Mouse (Mus musculus): ENCODE measurements around the gene Orai1. TPM values are rescaled to one million over a fixed set of nuclear protein-coding genes. Genes with fewer than 3 reads are reported as not detected.
A peak's percentile ranks its signal among the peaks of the same experiment; 100 is the strongest.
"Not testable (repeated sequence)": the region's sequence is repeated elsewhere in the genome, so short reads cannot be mapped to it uniquely, and the experiment has no call there.

Gene Orai1
- total RNA-seq, 2 experiments from 2014 or later: 31.9 to 33.4 TPM

- no peak for DNase-seq (ENCODE audit: low spot score)
These were observed 14.9 kb downstream of the Orai1 start for GRCm38 (mm10) chr5:123029729-123030128.

DNA sequence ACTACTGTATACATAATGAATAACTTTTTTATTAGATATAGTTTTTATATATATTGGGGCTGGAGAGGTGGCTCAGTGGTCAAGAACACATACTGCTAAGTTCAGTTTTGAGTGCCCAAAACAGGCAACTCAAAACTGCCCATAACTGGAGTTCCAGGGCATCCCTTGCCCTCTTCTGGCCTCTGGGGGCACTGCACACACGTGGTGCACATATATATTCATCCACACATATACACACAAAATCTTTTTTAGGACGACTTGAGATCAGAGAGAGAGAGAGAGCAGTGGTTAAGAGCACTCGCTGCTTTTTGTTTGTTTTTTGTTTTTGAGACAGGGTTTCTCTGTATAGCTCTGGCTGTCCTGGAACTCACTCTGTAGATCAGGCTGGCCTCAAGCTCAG lies 16.4 kb downstream of the Orai1 start:
- no peak for DNase-seq (ENCODE audit: low spot score)

GRCm38 (mm10) chr5:123033646-123034160 lies 18.8 kb downstream of the Orai1 start:
- no peak for DNase-seq (ENCODE audit: low spot score)

DNA sequence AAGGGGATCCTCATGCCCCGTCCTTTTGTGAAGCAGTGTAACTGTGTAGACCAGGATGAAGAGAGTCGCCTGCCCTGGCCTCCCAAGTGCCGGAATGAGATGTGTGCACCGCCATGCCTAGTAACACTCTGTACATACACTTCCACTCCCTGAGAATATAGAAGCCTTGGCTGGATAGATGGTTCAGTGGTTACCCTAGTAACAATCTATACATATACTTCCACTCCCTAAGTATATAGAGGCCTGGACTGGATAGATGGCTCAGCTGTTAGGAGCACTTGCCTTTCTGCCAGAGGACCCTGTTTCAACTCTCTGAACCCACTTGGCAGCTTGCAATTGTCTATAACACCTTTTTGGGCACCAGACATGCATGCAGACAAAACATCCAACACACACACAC lies 20.2 kb downstream of the Orai1 start:
- DNase-seq (ENCODE audit: low spot score): no peak

DNA sequence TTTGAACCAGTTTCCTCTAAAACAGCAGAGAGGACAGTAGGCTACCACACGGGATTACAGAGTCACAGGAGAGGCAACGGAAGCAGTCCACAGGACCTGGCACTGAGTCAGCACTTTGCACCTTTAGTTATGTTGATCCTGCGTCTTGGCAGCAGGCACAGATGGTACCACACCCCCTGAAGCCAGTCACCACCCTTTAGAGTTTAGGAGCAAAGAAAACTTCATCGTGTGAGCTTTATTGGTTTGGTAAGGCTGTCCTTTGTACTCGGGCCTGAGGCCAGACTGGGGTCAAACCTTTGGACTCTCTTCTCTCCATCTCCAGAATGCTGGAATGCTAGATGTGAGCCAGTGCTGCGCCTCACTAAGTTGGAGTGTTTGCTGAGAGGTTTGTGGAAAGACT lies 20.7 kb downstream of the Orai1 start:
- DNase-seq (ENCODE audit: low spot score): no peak

GRCm38 (mm10) chr5:123038115-123038514 lies 23.2 kb downstream of the Orai1 start:
- no peak for DNase-seq (ENCODE audit: low spot score)

DNA sequence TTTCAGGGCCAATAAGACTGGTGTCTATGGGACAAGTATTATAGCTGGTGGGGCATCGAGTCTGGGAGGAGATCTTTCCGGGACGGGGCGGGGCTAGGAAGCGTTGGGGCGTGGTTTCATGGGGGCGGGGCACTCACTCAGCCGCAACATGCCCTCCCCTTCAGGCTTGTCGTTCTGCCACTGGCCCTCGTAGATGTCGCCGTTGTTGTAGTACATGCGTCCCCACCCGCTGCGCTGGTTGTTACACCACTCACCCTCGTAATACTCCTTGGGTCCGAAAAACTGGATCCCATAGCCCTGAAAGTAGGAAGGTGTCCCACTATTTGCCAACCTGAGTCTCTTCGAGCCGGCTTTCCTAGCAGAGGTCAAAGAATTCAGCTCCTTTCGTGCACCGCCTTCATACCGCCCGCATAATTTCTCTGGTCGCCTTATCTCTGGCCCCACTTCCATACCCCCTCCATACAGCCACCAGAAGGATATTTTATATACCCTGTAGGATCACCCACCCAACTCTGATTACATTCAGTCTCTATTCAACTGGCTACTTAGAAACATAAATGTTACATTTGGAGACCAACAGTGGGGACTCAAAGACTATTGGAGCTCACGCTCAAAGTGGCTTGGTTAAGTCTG lies 24.4 kb downstream of the Orai1 start:
- peak; percentile 87 for DNase-seq (ENCODE audit: low spot score)

GRCm38 (mm10) chr5:123040796-123041195 lies 25.9 kb downstream of the Orai1 start:
- no peak for DNase-seq (ENCODE audit: low spot score)

- DNase-seq (ENCODE audit: low spot score): no peak
These were observed 29.0 kb downstream of the Orai1 start for GRCm38 (mm10) chr5:123043856-123044255.

GRCm38 (mm10) chr5:123045561-123046295 lies 30.9 kb downstream of the Orai1 start:
- DNase-seq (ENCODE audit: low spot score): peak; percentile 83

- no peak for DNase-seq (ENCODE audit: low spot score)
These were observed 32.0 kb downstream of the Orai1 start, which contains the start of gene Morn3 for GRCm38 (mm10) chr5:123046916-123047315. Gene Morn3 (minus strand): TSS chr5:123047016.

DNA sequence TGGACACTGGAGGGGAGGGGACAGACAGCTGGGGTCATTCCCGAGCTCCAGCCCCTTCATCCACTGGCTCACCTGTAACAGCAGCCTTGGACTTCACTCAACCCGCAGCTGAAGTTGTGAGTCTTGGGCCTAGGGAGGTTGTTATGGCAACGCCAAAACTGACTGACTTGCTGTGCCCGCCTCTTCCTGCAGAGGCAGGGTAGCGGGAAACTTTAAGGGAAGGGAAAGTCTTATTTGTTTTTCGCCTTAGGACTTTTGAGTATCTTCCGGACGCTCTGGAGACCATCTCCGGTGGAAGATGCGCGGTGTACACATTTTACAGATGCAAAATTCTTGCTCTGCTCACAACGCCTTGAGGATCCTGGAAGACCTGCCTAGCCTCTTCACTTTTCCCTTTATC lies 34.4 kb downstream of the Orai1 start:
- no peak for DNase-seq (ENCODE audit: low spot score)

DNA sequence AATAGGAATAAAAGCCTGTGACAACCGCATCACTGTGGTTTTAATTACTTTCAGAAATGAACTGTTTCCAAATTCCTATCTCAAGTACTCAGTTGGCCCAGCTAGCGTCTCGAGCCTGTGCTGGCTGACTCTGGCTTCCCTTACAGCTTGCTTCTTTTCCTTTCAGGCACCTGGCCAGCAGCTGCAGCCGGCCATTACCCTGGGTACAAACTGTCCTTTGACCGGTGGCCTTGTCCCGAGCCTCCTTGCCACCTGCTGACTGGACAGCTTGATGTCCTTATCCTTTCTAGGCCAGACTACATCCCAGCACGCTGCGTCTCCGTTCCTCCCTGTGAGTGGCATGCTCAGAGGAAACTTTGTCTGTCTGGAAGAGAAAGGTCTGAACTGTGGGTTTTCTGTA lies 36.0 kb downstream of the Orai1 start:
- peak; percentile 86 for DNase-seq (ENCODE audit: low spot score)

- no peak for DNase-seq (ENCODE audit: low spot score)
These were observed 36.9 kb downstream of the Orai1 start for GRCm38 (mm10) chr5:123051736-123052135.

DNA sequence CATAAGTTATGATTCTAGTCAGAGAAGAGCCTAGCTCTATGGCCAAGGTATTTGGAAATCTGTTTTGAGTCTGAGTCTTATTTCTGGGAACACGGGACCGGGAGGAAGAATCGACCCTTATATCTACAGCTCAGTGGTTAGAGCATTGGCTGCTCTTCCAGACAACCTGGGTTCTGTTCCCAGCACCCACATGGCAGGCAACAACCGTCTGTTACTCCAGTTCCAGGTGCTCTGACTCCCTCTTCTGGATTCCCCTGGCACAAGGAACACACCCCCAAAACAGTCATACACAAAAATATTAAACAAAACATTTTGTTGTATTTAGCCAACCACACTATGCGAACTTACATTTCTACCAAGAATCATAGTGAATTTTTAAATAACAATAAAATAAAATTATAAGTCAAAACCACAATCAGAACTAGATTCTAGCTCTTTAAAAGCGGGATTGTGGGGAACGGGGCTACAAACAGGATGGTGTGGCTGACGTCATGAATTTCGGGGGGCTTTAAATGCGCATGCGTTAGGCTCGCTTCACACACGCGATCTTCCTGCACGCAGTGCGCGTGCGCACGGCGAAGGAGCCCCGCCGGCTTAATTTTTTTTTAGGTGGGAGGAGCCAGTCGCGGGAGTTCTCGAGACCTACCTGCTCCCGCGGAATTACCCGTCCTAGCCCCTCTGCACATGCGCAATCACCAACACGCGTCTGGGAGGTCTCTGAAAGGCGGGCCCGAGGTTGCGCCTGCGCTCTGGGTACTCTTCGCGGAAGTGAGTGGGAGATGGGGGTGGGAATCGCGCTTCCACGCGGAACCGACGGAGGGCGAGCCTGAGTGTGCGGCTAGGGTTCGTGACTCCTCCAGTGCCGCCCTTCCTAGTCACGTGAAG lies 42.7 kb downstream of the Orai1 start:
- peak; percentile 99 for DNase-seq (ENCODE audit: low spot score)

DNA sequence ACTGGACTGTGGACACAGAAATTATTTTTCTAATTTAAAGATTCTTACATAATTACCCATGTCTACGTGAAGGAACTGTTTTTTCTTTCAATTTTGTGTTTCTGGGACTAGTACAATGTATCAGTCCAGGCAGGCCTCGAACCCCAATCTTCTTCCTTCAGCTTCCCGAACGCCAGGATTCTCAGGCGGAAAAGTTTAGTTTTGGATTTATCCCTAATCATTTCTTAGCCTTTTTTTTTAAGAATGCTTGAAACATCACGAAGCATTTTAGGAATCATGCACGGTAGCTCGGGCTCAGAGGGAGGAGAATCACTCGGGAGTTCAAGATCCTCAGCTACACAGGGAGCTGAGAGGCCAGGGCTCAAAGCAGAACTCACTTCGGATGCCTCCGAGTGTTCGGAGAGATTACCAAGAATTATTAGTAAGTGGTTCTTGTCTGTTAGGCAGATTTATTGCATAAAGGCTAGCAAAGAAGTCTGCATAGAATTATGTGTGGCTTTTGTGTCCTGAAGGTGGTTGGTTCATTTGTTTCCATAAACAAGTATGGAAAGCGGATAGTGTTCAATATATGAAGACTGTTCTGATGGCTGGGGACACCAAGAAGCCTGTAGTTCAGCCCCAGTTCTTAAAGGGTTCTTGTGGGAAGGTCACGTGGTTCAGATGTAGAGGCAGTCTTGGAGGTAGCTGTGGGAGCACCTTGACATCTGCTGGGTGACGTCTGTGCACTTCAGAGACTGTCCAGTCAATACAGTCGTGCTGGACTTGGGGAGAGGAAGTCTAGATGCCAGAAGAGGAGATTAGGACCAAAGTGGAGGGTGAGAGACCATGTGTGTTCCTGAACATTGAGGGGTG lies 43.6 kb downstream of the Orai1 start:
- no peak for DNase-seq (ENCODE audit: low spot score)

DNA sequence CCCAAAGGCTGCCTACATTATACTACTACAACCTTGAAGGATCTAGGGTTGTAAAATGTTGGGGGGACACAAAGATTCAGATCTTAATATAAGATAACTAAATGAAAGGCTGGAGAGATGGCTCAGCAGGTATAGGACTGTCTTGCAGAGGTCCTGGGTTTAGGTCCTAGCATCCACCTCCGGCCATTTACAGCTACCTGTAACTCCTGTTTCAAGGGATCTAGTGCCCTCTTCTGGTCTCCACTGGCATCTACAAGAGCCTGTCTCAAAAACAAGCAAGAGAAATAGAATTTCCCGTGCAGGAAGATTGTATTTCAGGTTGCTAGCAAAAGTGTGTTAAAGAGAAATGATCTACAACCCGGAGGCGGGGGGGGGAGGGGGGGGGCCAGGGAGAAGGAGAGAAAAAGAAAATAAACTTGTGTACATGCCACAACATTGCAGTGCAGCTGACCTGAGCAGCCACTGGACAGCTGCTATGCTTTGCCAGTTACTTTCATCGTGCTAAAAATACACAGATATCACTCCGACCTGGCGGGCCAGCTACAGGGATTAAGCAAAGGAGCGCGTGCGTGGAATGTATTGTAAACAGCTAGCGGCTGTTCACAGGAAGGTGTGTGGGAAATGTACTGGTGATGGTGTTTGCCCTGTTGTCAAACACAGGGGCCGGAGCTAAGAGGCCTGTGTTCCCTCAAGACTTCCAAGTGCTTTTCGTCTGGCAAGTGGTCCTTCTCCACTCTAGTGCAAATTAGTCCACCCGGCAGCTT lies 45.1 kb downstream of the Orai1 start:
- DNase-seq (ENCODE audit: low spot score): peak; percentile 69

DNA sequence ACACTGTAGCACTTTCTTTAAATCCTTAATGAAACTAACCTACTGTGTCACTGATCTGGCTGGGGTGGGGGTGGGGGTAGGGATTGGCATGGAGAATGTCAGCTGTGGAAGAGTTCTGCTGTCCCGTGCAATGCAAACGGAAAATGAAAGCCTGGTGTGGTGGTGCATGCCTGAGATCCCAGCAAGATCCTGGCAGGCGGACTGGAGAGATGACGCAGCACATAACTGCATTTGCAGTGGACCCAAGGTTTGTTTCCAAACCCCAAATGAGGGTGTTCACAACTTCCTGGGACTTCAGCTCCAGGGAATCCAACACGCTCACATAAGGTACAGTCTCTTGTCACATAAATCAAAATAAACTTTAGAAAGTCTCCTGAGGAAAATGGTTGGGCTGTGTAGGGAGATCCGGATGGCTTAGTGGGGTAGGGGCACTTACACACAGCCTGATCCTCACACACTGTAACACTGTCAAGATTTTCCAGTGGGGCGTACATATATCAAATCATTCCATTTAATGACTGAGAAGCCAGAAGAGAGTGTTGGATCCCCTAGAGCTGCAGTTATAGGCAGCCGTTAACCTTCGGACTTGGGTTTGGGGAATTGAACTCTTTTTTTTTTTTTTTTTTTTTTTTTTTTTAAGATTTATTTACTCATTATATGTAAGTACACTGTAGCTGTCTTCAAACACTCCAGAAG lies 46.0 kb downstream of the Orai1 start:
- DNase-seq (ENCODE audit: low spot score): peak; percentile 66

GRCm38 (mm10) chr5:123061402-123061749 lies 46.5 kb downstream of the Orai1 start:
- DNase-seq (ENCODE audit: low spot score): not testable (repeated sequence)

DNA sequence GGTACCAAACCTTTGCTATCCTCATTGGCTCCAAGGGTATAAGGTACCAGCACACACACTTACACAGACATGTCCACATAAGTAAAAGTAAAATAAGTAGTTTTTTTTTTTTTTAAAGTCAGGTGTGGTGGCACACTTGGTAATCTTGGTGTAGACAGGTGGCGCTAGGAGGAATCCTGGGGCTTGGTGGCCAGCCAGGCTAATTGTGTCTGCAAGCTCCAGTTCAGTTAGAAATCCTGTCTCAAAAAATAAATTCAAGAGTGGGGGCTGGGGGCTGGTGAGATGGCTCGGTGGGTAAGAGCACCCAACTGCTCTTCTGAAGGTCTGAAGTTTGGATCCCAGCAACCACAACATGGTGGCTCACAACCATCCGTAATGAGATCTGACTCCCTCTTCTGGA lies 48.3 kb downstream of the Orai1 start:
- DNase-seq (ENCODE audit: low spot score): no peak

Data from gastrocnemius, adult 18-20 months (tissue).